Mouse (Mus musculus) liver, adult 2 months (tissue): ENCODE results near the gene Podxl2.

Experiments used
- CTCF ChIP-seq: fragments of 200-500 bp; IDR thresholded peaks from 2 replicates; pipeline ENCODE4 v1.5.1; 2011; ENCODE audit warnings: low read depth, low read length, control low read depth
- POLR2A ChIP-seq: fragments of 200-500 bp; IDR thresholded peaks from 2 replicates; pipeline ENCODE4 v1.6.1; 2011; ENCODE audit warnings: low read length, control low read depth; ENCODE audit not compliant: insufficient read depth; ENCODE audit errors: extremely low read depth

GRCm38 (mm10) chr6:88827395-88828205 is 47.2 kb downstream of the Podxl2 start:
- TF ChIP-seq POLR2A = no peak
- no peak for TF ChIP-seq CTCF
